Mouse (Mus musculus) limb, embryonic 13.5 days (tissue): Measurements from ENCODE around the gene Kiss1. TPM values are rescaled to one million over a fixed set of nuclear protein-coding genes. Genes with fewer than 3 reads are reported as not detected.

Source experiments
- ATAC-seq: fragments of 200-750 bp; cut with Nextera tagmentation; 2 replicates; pipeline ENCODE4 v1.8.0; 2017; ENCODE audit warnings: low read depth, moderate number of reproducible peaks, moderate TSS enrichment; ENCODE audit not compliant: low FRiP score
- H3K27ac ChIP-seq: fragments of 300-500 bp; sonication (generic); 2 replicates; pipeline ENCODE4 v1.5.1; 2015; ENCODE audit warnings: inconsistent platforms, mild to moderate bottlenecking, moderate library complexity
- H3K27me3 ChIP-seq: fragments of 300-500 bp; sonication (generic); 2 replicates; pipeline ENCODE4 v1.6.1; 2015; ENCODE audit warnings: mild to moderate bottlenecking, inconsistent platforms
- H3K36me3 ChIP-seq: fragments of 300-500 bp; sonication (generic); 2 replicates; pipeline ENCODE4 v1.6.1; 2015; ENCODE audit warnings: inconsistent platforms, mild to moderate bottlenecking, moderate library complexity
- H3K4me1 ChIP-seq: fragments of 300-500 bp; sonication (generic); 2 replicates; pipeline ENCODE4 v1.6.1; 2015; ENCODE audit warnings: inconsistent platforms
- H3K4me2 ChIP-seq: fragments of 300-500 bp; sonication (generic); replicated peaks from 2 replicates; pipeline ENCODE4 v1.6.1; 2015; ENCODE audit warnings: inconsistent platforms, mild to moderate bottlenecking, moderate library complexity
- H3K4me3 ChIP-seq: fragments of 300-500 bp; sonication (generic); 2 replicates; pipeline ENCODE4 v1.5.1; 2015; ENCODE audit warnings: moderate library complexity, mild to moderate bottlenecking, inconsistent platforms
- H3K9ac ChIP-seq: fragments of 300-500 bp; sonication (generic); 2 replicates; pipeline ENCODE4 v1.6.1; 2015; ENCODE audit warnings: mild to moderate bottlenecking, inconsistent platforms
- H3K9me3 ChIP-seq: fragments of 300-500 bp; sonication (generic); 2 replicates; pipeline ENCODE4 v1.6.1; 2016; ENCODE audit warnings: inconsistent platforms
- WGBS: fragments of 180-500 bp; shearing (Covaris S2); methylation state at CpG from one replicate; pipeline ENCODE4 v1.1.7; 2015; 5-methylcytosine and 5-hydroxymethylcytosine counted together
- polyA plus RNA-seq: library from polyadenylated mRNA; unstranded; fragments of >200 nt; fragmentation: Nextera tagmentation; extraction: Ambion mirVana; gene quantifications from 2 replicates; pipeline ENCODE4 v1.2.1, GENCODE M21; 2015

The Kiss1 gene
- polyA plus RNA-seq, 1 experiment from 2014 or later = not detected

DNA sequence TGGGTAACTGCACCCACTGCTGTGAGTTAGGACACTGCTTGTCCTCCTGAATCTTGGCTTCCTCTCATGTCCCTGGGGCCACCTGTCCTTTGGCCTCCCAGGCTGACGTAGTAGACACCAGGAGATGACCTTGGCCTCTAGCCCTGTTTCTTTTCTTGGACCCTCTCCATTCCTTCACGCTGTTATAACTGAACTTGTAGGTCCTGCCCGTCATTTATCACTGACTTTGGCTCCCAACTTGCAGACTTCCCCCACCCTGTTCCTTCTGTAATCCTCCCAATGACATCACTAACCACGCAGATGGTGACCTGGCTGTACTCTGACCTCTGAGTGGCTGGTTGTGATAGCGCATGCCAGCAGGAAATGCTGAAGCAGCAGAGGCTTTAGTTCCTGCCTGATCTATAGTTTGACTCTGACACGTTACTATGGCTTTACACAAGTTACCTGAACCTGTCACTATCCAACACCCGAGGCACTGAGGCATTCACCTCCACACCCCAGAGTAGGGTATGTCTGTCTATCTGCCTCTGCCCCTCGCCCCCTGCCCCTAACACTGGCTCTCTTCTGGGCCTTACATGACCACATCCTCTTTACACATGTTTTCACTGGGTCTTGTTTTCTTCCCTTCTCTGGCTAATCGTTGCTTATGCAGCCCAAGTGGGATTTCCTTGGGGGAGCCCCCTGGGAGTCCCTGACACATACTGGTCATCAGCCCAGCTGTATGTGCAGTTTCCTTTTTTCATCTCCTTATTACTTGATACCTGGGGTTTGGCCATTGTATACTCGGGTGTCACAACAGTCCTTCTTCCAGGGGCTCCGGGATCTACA is 26.2 kb downstream of the Kiss1 start:
- Histone ChIP-seq H3K9me3 (no peaks in the 10 kb centered on the region), H3K4me3 (no peak overlapping the region), H3K9ac (no peak overlapping the region), H3K27me3 (peaks cover 17% of the 10 kb centered on the region), H3K27ac (no peak overlapping the region), H3K4me2 (no peak overlapping the region), H3K36me3 (no peaks in the 10 kb centered on the region), H3K4me1 (no peaks in the 10 kb centered on the region)
- no peak for ATAC-seq
- WGBS = 72% methylated on average over 11 of the region's 11 CpGs

DNA sequence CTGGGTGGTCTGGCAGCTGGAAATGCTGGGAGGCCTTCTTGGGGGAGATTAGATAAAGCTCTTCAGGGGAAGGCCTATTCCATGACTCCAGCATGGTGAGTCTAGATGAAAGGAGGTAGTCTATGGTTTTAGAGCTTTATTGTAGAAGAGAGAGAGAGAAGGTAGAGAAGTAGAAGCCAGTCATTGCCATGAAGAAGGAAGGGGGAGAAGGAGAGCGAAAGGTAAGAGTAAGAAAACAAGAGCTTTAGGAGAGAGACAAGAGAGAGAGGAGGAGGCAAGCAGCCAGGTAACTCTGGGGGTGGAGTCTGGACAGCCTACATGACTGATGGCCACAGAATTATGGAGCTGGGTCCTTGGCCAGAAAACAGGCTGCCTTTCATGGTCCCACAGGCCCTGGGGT is 28.5 kb downstream of the Kiss1 start, which contains the start of gene Ren1:
Gene Ren1, plus strand, starts transcription at position 301 of the 400 bp plus-strand sequence.
- no peak within 1 kb of the TSS for H3K9ac ChIP-seq
- no peaks in the 10 kb centered on the region for H3K4me1 ChIP-seq
- H3K36me3 ChIP-seq = no peaks in the 10 kb centered on the region
- no peak within 1 kb of the TSS for H3K4me3 ChIP-seq
- no peak for ATAC-seq
- H3K27ac ChIP-seq = no peak within 1 kb of the TSS
- H3K9me3 ChIP-seq = no peaks in the 10 kb centered on the region
- no peak within 1 kb of the TSS for H3K4me2 ChIP-seq
- 100% methylated on average over 1 of the region's 1 CpGs for WGBS
- peaks cover 22% of the 10 kb centered on the region for H3K27me3 ChIP-seq

DNA sequence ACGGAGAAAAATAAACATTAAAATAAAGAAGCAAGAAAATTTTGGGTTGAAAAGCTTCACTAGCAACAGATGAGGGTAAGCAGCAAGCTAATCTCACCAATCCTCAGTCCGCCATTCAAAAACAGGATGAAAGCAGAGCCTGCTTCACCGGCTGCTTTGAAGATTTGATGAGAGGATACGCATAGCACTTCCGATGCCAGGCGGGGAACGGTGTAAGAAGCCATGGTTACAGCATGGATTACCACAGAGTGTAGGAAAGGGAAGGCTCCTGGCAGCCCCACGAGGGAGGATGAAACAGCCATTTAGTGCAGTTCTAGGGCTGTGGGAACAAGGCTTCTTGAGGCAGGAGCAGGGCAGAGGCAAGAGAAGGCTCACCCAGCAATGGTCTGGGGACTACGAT is 30.1 kb downstream of the Kiss1 start:
- H3K27me3 ChIP-seq = peaks cover 28% of the 10 kb centered on the region
- WGBS = 31% methylated on average over 9 of the region's 9 CpGs
- H3K9ac ChIP-seq = no peak overlapping the region
- no peaks in the 10 kb centered on the region for H3K9me3 ChIP-seq
- H3K4me3 ChIP-seq = no peak overlapping the region
- H3K27ac ChIP-seq = no peak overlapping the region
- no peak overlapping the region for H3K4me2 ChIP-seq
- H3K36me3 ChIP-seq = no peaks in the 10 kb centered on the region
- ATAC-seq = no peak
- H3K4me1 ChIP-seq = peaks cover 5% of the 10 kb centered on the region

- no peak overlapping the region for H3K4me2 ChIP-seq
- no peak for ATAC-seq
- H3K27me3 ChIP-seq = peaks cover 28% of the 10 kb centered on the region
- no peak overlapping the region for H3K4me3 ChIP-seq
- H3K36me3 ChIP-seq = no peaks in the 10 kb centered on the region
- no peaks in the 10 kb centered on the region for H3K9me3 ChIP-seq
- H3K27ac ChIP-seq = no peak overlapping the region
- H3K9ac ChIP-seq = no peak overlapping the region
- WGBS = 47% methylated on average over 12 of the region's 12 CpGs
- peaks cover 5% of the 10 kb centered on the region for H3K4me1 ChIP-seq
These were observed 31.7 kb downstream of the Kiss1 start for GRCm38 (mm10) chr1:133353371-133353809.

GRCm38 (mm10) chr1:133355469-133355868 is 33.8 kb downstream of the Kiss1 start:
- Histone ChIP-seq H3K9me3 (no peaks in the 10 kb centered on the region), H3K27me3 (peaks cover 38% of the 10 kb centered on the region), H3K4me1 (peaks cover 5% of the 10 kb centered on the region), H3K9ac (no peak overlapping the region), H3K4me2 (no peak overlapping the region), H3K4me3 (no peak overlapping the region), H3K36me3 (no peaks in the 10 kb centered on the region), H3K27ac (no peak overlapping the region)
- no peak for ATAC-seq
- 36% methylated on average over 5 of the region's 5 CpGs for WGBS

GRCm38 (mm10) chr1:133355912-133356311 is 34.2 kb downstream of the Kiss1 start:
- 57% methylated on average over 15 of the region's 15 CpGs for WGBS
- no peak; the same call in 1 of the 2 replicates for ATAC-seq

DNA sequence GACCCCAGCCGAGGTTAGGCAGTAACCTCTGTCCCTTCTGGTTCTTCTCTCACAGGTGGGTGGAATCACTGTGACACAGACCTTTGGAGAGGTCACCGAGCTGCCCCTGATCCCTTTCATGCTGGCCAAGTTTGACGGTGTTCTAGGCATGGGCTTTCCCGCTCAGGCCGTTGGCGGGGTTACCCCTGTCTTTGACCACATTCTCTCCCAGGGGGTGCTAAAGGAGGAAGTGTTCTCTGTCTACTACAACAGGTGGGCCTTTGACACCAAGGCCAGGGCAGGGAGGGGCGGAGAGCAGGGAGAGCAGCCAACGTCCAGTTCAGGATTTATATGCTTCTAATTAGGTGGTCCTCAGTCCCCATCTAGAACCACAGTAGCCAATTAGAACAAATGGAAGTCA is 34.7 kb downstream of the Kiss1 start:
- H3K4me3 ChIP-seq = no peak overlapping the region
- WGBS = 53% methylated on average over 8 of the region's 8 CpGs
- H3K4me1 ChIP-seq = peaks cover 5% of the 10 kb centered on the region
- ATAC-seq = no peak
- H3K27me3 ChIP-seq = peaks cover 34% of the 10 kb centered on the region
- H3K9ac ChIP-seq = no peak overlapping the region
- H3K9me3 ChIP-seq = no peaks in the 10 kb centered on the region
- H3K36me3 ChIP-seq = no peaks in the 10 kb centered on the region
- H3K4me2 ChIP-seq = no peak overlapping the region
- no peak overlapping the region for H3K27ac ChIP-seq

More at GRCm38 (mm10) chr1:133355912-133356311, 34.2 kb downstream of the Kiss1 start:
- Histone ChIP-seq H3K9me3 (no peaks in the 10 kb centered on the region), H3K9ac (no peak overlapping the region), H3K4me2 (no peak overlapping the region), H3K36me3 (no peaks in the 10 kb centered on the region), H3K27ac (no peak overlapping the region), H3K27me3 (peaks cover 38% of the 10 kb centered on the region), H3K4me1 (peaks cover 5% of the 10 kb centered on the region), H3K4me3 (no peak overlapping the region)

DNA sequence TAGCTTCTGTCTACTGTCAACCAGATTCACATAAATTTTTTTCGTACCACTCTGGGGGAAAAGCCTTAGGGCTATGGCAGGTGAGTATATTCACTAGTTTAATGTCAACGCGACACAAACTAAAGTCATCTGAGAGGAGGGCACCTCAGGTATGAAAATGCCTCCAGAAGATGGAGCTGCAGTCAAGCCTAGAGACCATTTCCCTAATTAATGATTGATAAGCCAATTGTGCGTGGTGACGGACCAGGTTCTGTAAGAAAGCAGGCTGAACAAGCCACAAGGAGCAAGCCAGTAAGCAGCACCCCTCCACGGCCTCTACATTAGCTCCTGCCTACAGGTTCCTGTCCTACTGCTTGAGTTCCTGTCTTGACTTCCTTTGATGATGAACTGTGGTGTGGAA is 39.3 kb downstream of the Kiss1 start:
- peaks cover 40% of the 10 kb centered on the region for H3K27me3 ChIP-seq
- 89% methylated on average over 6 of the region's 6 CpGs for WGBS
- no peak overlapping the region for H3K27ac ChIP-seq
- no peak overlapping the region for H3K4me3 ChIP-seq
- peaks cover 17% of the 10 kb centered on the region for H3K4me1 ChIP-seq
- no peak for ATAC-seq
- H3K9me3 ChIP-seq = no peaks in the 10 kb centered on the region
- no peak overlapping the region for H3K4me2 ChIP-seq
- no peaks in the 10 kb centered on the region for H3K36me3 ChIP-seq
- no peak overlapping the region for H3K9ac ChIP-seq

- Histone ChIP-seq H3K27me3 (peaks cover 47% of the 10 kb centered on the region), H3K4me3 (no peak overlapping the region)
- 91% methylated on average over 5 of the region's 5 CpGs for WGBS
These were observed 40.4 kb downstream of the Kiss1 start for GRCm38 (mm10) chr1:133362103-133362502.

GRCm38 (mm10) chr1:133363276-133364021 is 41.8 kb downstream of the Kiss1 start, which contains the start of gene Etnk2:
TSS of gene Etnk2 (plus strand) at chr1:133363572.
- H3K4me1 ChIP-seq = peaks cover 26% of the 10 kb centered on the region
- ATAC-seq = peak; percentile 67
- peak within 1 kb of the TSS; percentile 66 for H3K9ac ChIP-seq
- peak within 1 kb of the TSS; percentile 70 for H3K4me3 ChIP-seq
- under 1% methylated on average over 52 of the region's 52 CpGs for WGBS
- H3K4me2 ChIP-seq = peak within 1 kb of the TSS; percentile 98
- H3K27ac ChIP-seq = no peak within 1 kb of the TSS
- H3K36me3 ChIP-seq = no peaks in the 10 kb centered on the region
- H3K9me3 ChIP-seq = no peaks in the 10 kb centered on the region
- peaks cover 49% of the 10 kb centered on the region for H3K27me3 ChIP-seq

More at GRCm38 (mm10) chr1:133362103-133362502, 40.4 kb downstream of the Kiss1 start:
- Histone ChIP-seq H3K36me3 (no peaks in the 10 kb centered on the region), H3K4me2 (no peak overlapping the region), H3K27ac (no peak overlapping the region), H3K9me3 (no peaks in the 10 kb centered on the region), H3K9ac (no peak overlapping the region), H3K4me1 (peaks cover 15% of the 10 kb centered on the region)
- no peak for ATAC-seq

DNA sequence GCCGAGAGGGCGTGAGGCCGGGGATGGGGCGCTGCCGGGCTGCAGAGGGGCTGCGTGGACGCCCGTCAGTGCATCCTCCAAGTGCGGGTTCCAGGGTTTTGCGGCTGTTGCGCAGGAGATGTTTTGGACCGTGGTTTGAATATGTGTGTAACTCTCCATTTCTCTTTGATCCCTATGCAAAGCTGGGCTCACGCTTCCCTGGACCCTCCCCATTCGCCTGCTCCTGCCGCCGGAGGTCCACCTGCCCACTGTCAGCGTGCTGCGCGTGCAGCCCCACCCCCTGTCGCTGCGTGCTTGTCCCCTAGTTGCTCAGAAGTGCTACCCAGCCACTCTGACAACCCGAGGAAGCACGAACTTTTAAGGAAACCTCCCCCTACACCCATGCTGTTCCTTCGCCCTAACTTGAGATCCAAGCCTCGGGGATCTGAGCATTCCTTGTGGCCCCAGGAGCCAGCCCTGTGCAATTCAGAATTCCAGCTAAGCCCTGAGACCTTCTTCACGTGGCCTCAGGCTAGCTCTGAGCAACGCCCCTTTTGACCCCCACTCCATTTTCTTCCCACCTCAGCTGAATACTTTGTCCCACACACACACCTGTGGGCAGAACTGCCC is 42.5 kb downstream of the Kiss1 start:
- Histone ChIP-seq H3K4me1 (peaks cover 26% of the 10 kb centered on the region), H3K9me3 (no peaks in the 10 kb centered on the region), H3K27me3 (peaks cover 49% of the 10 kb centered on the region), H3K4me3 (peak overlapping the region; percentile 70), H3K9ac (peak overlapping the region; percentile 66), H3K36me3 (no peaks in the 10 kb centered on the region), H3K4me2 (peak overlapping the region; percentile 98), H3K27ac (no peak overlapping the region)
- WGBS = 1% methylated on average over 27 of the region's 27 CpGs
- ATAC-seq = peak; percentile 33

- H3K27ac ChIP-seq = no peak overlapping the region
- peaks cover 26% of the 10 kb centered on the region for H3K4me1 ChIP-seq
- no peak overlapping the region for H3K4me2 ChIP-seq
- H3K27me3 ChIP-seq = peaks cover 44% of the 10 kb centered on the region
- H3K4me3 ChIP-seq = no peak overlapping the region
- ATAC-seq = no peak
- WGBS = 50% methylated on average over 2 of the region's 2 CpGs
- H3K36me3 ChIP-seq = no peaks in the 10 kb centered on the region
- H3K9ac ChIP-seq = no peak overlapping the region
- H3K9me3 ChIP-seq = no peaks in the 10 kb centered on the region
These were observed 43.2 kb downstream of the Kiss1 start for GRCm38 (mm10) chr1:133364890-133365289.
